Mouse (Mus musculus) forelimb bud, embryonic 11.5 days (tissue): Measurements from ENCODE around the gene Iqsec2.

Experiments used
- DNase-seq: peaks from one replicate; pipeline ENCODE4 v3.0.0-alpha.2; 2012; ENCODE audit warnings: low read depth, low spot score

Gene Iqsec2

GRCm38 (mm10) chrX:152143941-152144741 lies at the start of gene Iqsec2:
Gene Iqsec2 (plus strand): TSS chrX:152144268.
- DNase-seq, result no peak

GRCm38 (mm10) chrX:152097572-152097971 lies 46.5 kb upstream of the Iqsec2 start:
- DNase-seq, result no peak

- DNase-seq, result no peak
Measured at GRCm38 (mm10) chrX:152121687-152122086, 22.4 kb upstream of the Iqsec2 start.

GRCm38 (mm10) chrX:152130777-152131176 lies 13.3 kb upstream of the Iqsec2 start:
- no peak for DNase-seq

GRCm38 (mm10) chrX:152132029-152132428 lies 12.0 kb upstream of the Iqsec2 start:
- DNase-seq, result no peak

- no peak for DNase-seq
Measured at GRCm38 (mm10) chrX:152135195-152135594, 8.9 kb upstream of the Iqsec2 start.

GRCm38 (mm10) chrX:152144742-152145214 lies 710 bp downstream of the Iqsec2 start:
- DNase-seq, result no peak

- DNase-seq, result no peak
Measured at GRCm38 (mm10) chrX:152146150-152146549, 2.1 kb downstream of the Iqsec2 start.

- DNase-seq, result no peak
Measured at GRCm38 (mm10) chrX:152146691-152147090, 2.6 kb downstream of the Iqsec2 start.

GRCm38 (mm10) chrX:152147451-152148116 lies 3.5 kb downstream of the Iqsec2 start:
- DNase-seq, result peak; percentile 53

GRCm38 (mm10) chrX:152148706-152149105 lies 4.6 kb downstream of the Iqsec2 start:
- no peak for DNase-seq

- peak; percentile 28 for DNase-seq
Measured at GRCm38 (mm10) chrX:152151709-152152108, 7.6 kb downstream of the Iqsec2 start.

- DNase-seq, result no peak
Measured at GRCm38 (mm10) chrX:152158294-152158693, 14.2 kb downstream of the Iqsec2 start.

- no peak for DNase-seq
Measured at GRCm38 (mm10) chrX:152161404-152161803, 17.3 kb downstream of the Iqsec2 start.

- DNase-seq, result no peak
Measured at GRCm38 (mm10) chrX:152164061-152164460, 20.0 kb downstream of the Iqsec2 start.

- DNase-seq, result no peak
Measured at GRCm38 (mm10) chrX:152166161-152166560, 22.1 kb downstream of the Iqsec2 start.

GRCm38 (mm10) chrX:152168521-152168920 lies 24.5 kb downstream of the Iqsec2 start:
- DNase-seq, result no peak

- DNase-seq, result peak; percentile 16
Measured at GRCm38 (mm10) chrX:152171041-152172026, 27.3 kb downstream of the Iqsec2 start.

- no peak for DNase-seq
Measured at GRCm38 (mm10) chrX:152172487-152172935, 28.4 kb downstream of the Iqsec2 start.

GRCm38 (mm10) chrX:152175284-152175683 lies 31.2 kb downstream of the Iqsec2 start:
- peak; percentile 43 for DNase-seq

GRCm38 (mm10) chrX:152177897-152178296 lies 33.8 kb downstream of the Iqsec2 start:
- DNase-seq, result no peak
